Mouse (Mus musculus) neural tube, embryonic 15.5 days (tissue): ENCODE data around the gene Sema3a. TPM values are rescaled to one million over a fixed set of nuclear protein-coding genes. Genes with fewer than 3 reads are reported as not detected.

Source experiments
- ATAC-seq: fragments of 200-750 bp; cut with Nextera tagmentation; 2 replicates; pipeline ENCODE4 v1.8.0; 2017; ENCODE audit warnings: mild to moderate bottlenecking, moderate TSS enrichment, moderate library complexity; ENCODE audit not compliant: low FRiP score
- H3K27ac ChIP-seq: fragments of 300-500 bp; sonication (generic); replicated peaks from 2 replicates; pipeline ENCODE4 v1.5.1; 2015; ENCODE audit warnings: mild to moderate bottlenecking, inconsistent platforms
- H3K27me3 ChIP-seq: fragments of 300-500 bp; sonication (generic); replicated peaks from 2 replicates; pipeline ENCODE4 v1.6.1; 2015; ENCODE audit warnings: inconsistent platforms
- H3K36me3 ChIP-seq: fragments of 300-500 bp; sonication (generic); 2 replicates; pipeline ENCODE4 v1.6.1; 2015; ENCODE audit warnings: inconsistent platforms
- H3K4me1 ChIP-seq: fragments of 300-500 bp; sonication (generic); 2 replicates; pipeline ENCODE4 v1.6.1; 2015; ENCODE audit warnings: inconsistent platforms
- H3K4me2 ChIP-seq: fragments of 300-500 bp; sonication (generic); 2 replicates; pipeline ENCODE4 v1.6.1; 2015; ENCODE audit warnings: inconsistent platforms, mild to moderate bottlenecking, moderate library complexity
- H3K4me3 ChIP-seq: fragments of 300-500 bp; sonication (generic); replicated peaks from 2 replicates; pipeline ENCODE4 v1.5.1; 2015; ENCODE audit warnings: mild to moderate bottlenecking, inconsistent platforms
- H3K9ac ChIP-seq: fragments of 300-500 bp; sonication (generic); replicated peaks from 2 replicates; pipeline ENCODE4 v1.6.1; 2015; ENCODE audit warnings: mild to moderate bottlenecking, inconsistent platforms
- H3K9me3 ChIP-seq: fragments of 300-500 bp; sonication (generic); replicated peaks from 2 replicates; pipeline ENCODE4 v1.6.1; 2016; ENCODE audit warnings: inconsistent platforms
- WGBS: fragments of 180-500 bp; shearing (Covaris S2); methylation state at CpG from one replicate; pipeline ENCODE4 v1.1.7; 2015; ENCODE audit warnings: mixed read lengths; 5-methylcytosine and 5-hydroxymethylcytosine counted together
- polyA plus RNA-seq: library from polyadenylated mRNA; unstranded; fragments of >200 nt; fragmentation: Nextera tagmentation; extraction: Ambion mirVana; gene quantifications from 2 replicates; pipeline ENCODE4 v1.2.1, GENCODE M21; 2015

Gene Sema3a
- polyA plus RNA-seq, 1 experiment from 2014 or later, result 22.1 TPM

- no peak overlapping the region for H3K9ac ChIP-seq
- no peaks in the 10 kb centered on the region for H3K27me3 ChIP-seq
- H3K4me2 ChIP-seq, result no peak overlapping the region
- no peak overlapping the region for H3K4me3 ChIP-seq
- no peak overlapping the region for H3K27ac ChIP-seq
- no peaks in the 10 kb centered on the region for H3K4me1 ChIP-seq
- 74% methylated on average over 5 of the region's 5 CpGs for WGBS
- H3K36me3 ChIP-seq, result no peaks in the 10 kb centered on the region
- no peak for ATAC-seq
- H3K9me3 ChIP-seq, result no peaks in the 10 kb centered on the region
Measured at GRCm38 (mm10) chr5:13157761-13158612, 32.8 kb downstream of the Sema3a start.

GRCm38 (mm10) chr5:13182186-13182585 lies 57.0 kb downstream of the Sema3a start:
- Histone ChIP-seq H3K27me3 (no peaks in the 10 kb centered on the region), H3K9ac (no peak overlapping the region), H3K27ac (no peak overlapping the region), H3K36me3 (no peaks in the 10 kb centered on the region), H3K4me3 (no peak overlapping the region), H3K4me1 (no peaks in the 10 kb centered on the region), H3K9me3 (no peaks in the 10 kb centered on the region), H3K4me2 (no peak overlapping the region)
- 84% methylated on average over 2 of the region's 2 CpGs for WGBS
- no peak for ATAC-seq

GRCm38 (mm10) chr5:13197886-13198285 lies 72.7 kb downstream of the Sema3a start:
- H3K9me3 ChIP-seq, result no peaks in the 10 kb centered on the region
- no peaks in the 10 kb centered on the region for H3K4me1 ChIP-seq
- H3K9ac ChIP-seq, result no peak overlapping the region
- no peaks in the 10 kb centered on the region for H3K36me3 ChIP-seq
- no peak overlapping the region for H3K4me3 ChIP-seq
- no peak overlapping the region for H3K4me2 ChIP-seq
- ATAC-seq, result no peak
- no peaks in the 10 kb centered on the region for H3K27me3 ChIP-seq
- H3K27ac ChIP-seq, result no peak overlapping the region
- 23% methylated on average over 3 of the region's 3 CpGs for WGBS

- WGBS, result 72% methylated on average over 6 of the region's 6 CpGs
- H3K4me1 ChIP-seq, result no peaks in the 10 kb centered on the region
- H3K36me3 ChIP-seq, result no peaks in the 10 kb centered on the region
- H3K27me3 ChIP-seq, result no peaks in the 10 kb centered on the region
- no peak overlapping the region for H3K27ac ChIP-seq
- no peak overlapping the region for H3K4me2 ChIP-seq
- H3K4me3 ChIP-seq, result no peak overlapping the region
- no peak for ATAC-seq
- H3K9ac ChIP-seq, result no peak overlapping the region
- H3K9me3 ChIP-seq, result no peaks in the 10 kb centered on the region
Measured at GRCm38 (mm10) chr5:13199709-13200108, 74.5 kb downstream of the Sema3a start.

- WGBS, result 75% methylated on average over 3 of the region's 3 CpGs
Measured at GRCm38 (mm10) chr5:13255353-13255752, 130.1 kb downstream of the Sema3a start.

GRCm38 (mm10) chr5:13256321-13256720 lies 131.1 kb downstream of the Sema3a start:
- Histone ChIP-seq H3K4me2 (no peak overlapping the region), H3K36me3 (no peaks in the 10 kb centered on the region), H3K9me3 (no peaks in the 10 kb centered on the region), H3K27me3 (no peaks in the 10 kb centered on the region), H3K4me1 (no peaks in the 10 kb centered on the region), H3K4me3 (no peak overlapping the region), H3K9ac (no peak overlapping the region), H3K27ac (no peak overlapping the region)
- no peak for ATAC-seq
- 75% methylated on average over 1 of the region's 1 CpGs for WGBS

More at GRCm38 (mm10) chr5:13255353-13255752, 130.1 kb downstream of the Sema3a start:
- ATAC-seq, result no peak
- no peak overlapping the region for H3K9ac ChIP-seq
- no peaks in the 10 kb centered on the region for H3K27me3 ChIP-seq
- H3K36me3 ChIP-seq, result no peaks in the 10 kb centered on the region
- H3K9me3 ChIP-seq, result no peaks in the 10 kb centered on the region
- no peak overlapping the region for H3K4me2 ChIP-seq
- H3K4me1 ChIP-seq, result no peaks in the 10 kb centered on the region
- no peak overlapping the region for H3K27ac ChIP-seq
- H3K4me3 ChIP-seq, result no peak overlapping the region

GRCm38 (mm10) chr5:13263087-13263486 lies 137.9 kb downstream of the Sema3a start:
- no peak overlapping the region for H3K27ac ChIP-seq
- 52% methylated on average over 2 of the region's 2 CpGs for WGBS
- ATAC-seq, result peak; percentile 68
- no peak overlapping the region for H3K4me3 ChIP-seq
- no peaks in the 10 kb centered on the region for H3K4me1 ChIP-seq
- H3K4me2 ChIP-seq, result no peak overlapping the region
- H3K27me3 ChIP-seq, result no peaks in the 10 kb centered on the region
- H3K9me3 ChIP-seq, result no peaks in the 10 kb centered on the region
- H3K36me3 ChIP-seq, result no peaks in the 10 kb centered on the region
- no peak overlapping the region for H3K9ac ChIP-seq

GRCm38 (mm10) chr5:13263539-13263938 lies 138.3 kb downstream of the Sema3a start:
- Histone ChIP-seq H3K9me3 (no peaks in the 10 kb centered on the region), H3K4me2 (no peak overlapping the region), H3K27ac (no peak overlapping the region), H3K27me3 (no peaks in the 10 kb centered on the region), H3K4me3 (no peak overlapping the region), H3K9ac (no peak overlapping the region), H3K4me1 (no peaks in the 10 kb centered on the region), H3K36me3 (no peaks in the 10 kb centered on the region)
- ATAC-seq, result no peak
- 70% methylated on average over 3 of the region's 3 CpGs for WGBS

GRCm38 (mm10) chr5:13312667-13313066 lies 187.5 kb downstream of the Sema3a start:
- 20% methylated on average over 4 of the region's 4 CpGs for WGBS
- H3K36me3 ChIP-seq, result no peaks in the 10 kb centered on the region
- H3K4me2 ChIP-seq, result no peak overlapping the region
- peak; percentile 74; the same call in 1 of the 2 replicates for ATAC-seq
- no peak overlapping the region for H3K4me3 ChIP-seq
- H3K9ac ChIP-seq, result no peak overlapping the region
- H3K27me3 ChIP-seq, result no peaks in the 10 kb centered on the region
- 0 out of 2 replicates have a peak, but pooled peaks cover 3% of the 10 kb centered on the region for H3K4me1 ChIP-seq
- no peaks in the 10 kb centered on the region for H3K9me3 ChIP-seq
- H3K27ac ChIP-seq, result no peak overlapping the region

- no peaks in the 10 kb centered on the region for H3K27me3 ChIP-seq
- 17% methylated on average over 6 of the region's 6 CpGs for WGBS
- no peaks in the 10 kb centered on the region for H3K36me3 ChIP-seq
- H3K9ac ChIP-seq, result no peak overlapping the region
- H3K4me1 ChIP-seq, result 0 out of 2 replicates have a peak, but pooled peaks cover 3% of the 10 kb centered on the region
- H3K4me2 ChIP-seq, result no peak overlapping the region
- H3K9me3 ChIP-seq, result no peaks in the 10 kb centered on the region
- H3K27ac ChIP-seq, result no peak overlapping the region
- peak; percentile 72; the same call in 1 of the 2 replicates for ATAC-seq
- no peak overlapping the region for H3K4me3 ChIP-seq
Measured at GRCm38 (mm10) chr5:13313977-13314376, 188.8 kb downstream of the Sema3a start.

- H3K4me1 ChIP-seq, result 0 out of 2 replicates have a peak, but pooled peaks cover 3% of the 10 kb centered on the region
- no peak for ATAC-seq
- H3K36me3 ChIP-seq, result no peaks in the 10 kb centered on the region
- no peak overlapping the region for H3K4me2 ChIP-seq
- 51% methylated on average over 5 of the region's 5 CpGs for WGBS
- H3K27ac ChIP-seq, result no peak overlapping the region
- no peaks in the 10 kb centered on the region for H3K27me3 ChIP-seq
- H3K9ac ChIP-seq, result no peak overlapping the region
- H3K4me3 ChIP-seq, result no peak overlapping the region
- no peaks in the 10 kb centered on the region for H3K9me3 ChIP-seq
Measured at GRCm38 (mm10) chr5:13318728-13319429, 193.7 kb downstream of the Sema3a start.

- no peak for ATAC-seq
- Histone ChIP-seq H3K4me3 (no peak overlapping the region), H3K27ac (no peak overlapping the region), H3K9ac (no peak overlapping the region), H3K4me1 (no peaks in the 10 kb centered on the region), H3K27me3 (no peaks in the 10 kb centered on the region), H3K36me3 (no peaks in the 10 kb centered on the region), H3K4me2 (no peak overlapping the region), H3K9me3 (no peaks in the 10 kb centered on the region)
- 60% methylated on average over 3 of the region's 3 CpGs for WGBS
Measured at GRCm38 (mm10) chr5:13320138-13320537, 194.9 kb downstream of the Sema3a start.
